Mouse (Mus musculus) activated CD4-positive, CD25-positive, alpha-beta regulatory T cell, adult 4 months (primary cell): Measurements from ENCODE around the gene Rap1gap2. TPM values are rescaled to one million over a fixed set of nuclear protein-coding genes. Genes with fewer than 3 reads are reported as not detected.
A peak's percentile ranks its signal among the peaks of the same experiment; 100 is the strongest.

Source experiments
- ATAC-seq: one replicate; pipeline ENCODE4 v1.8.0; 2017
- polyA plus RNA-seq, 2 experiments: library from polyadenylated mRNA; unstranded; fragments of 100-300 nt; shearing (Covaris generic); gene quantifications; one replicate each; pipeline ENCODE4 v1.2.1; 2017

The Rap1gap2 gene
- polyA plus RNA-seq, 2 experiments from 2014 or later, result 3.3 to 4.1 TPM

DNA sequence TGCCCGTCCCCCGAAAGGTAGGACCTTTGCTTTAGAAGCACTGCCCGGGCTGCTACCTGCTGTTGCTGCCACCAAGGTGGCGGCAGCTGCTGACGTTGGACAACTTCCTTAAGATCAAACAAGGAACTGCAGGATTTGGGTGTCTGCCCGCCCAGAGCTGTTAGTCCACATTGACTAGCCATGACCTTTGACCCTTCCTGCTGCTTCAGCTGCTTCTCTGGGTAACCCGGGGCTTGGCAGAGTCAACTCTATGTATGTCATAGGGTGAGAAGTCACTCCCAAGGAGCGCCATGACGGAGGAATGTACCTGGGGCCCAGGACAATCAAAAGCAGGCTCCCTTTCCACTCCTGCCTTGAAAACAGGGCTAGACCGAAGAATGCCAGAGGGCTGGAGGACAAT lies 153.5 kb downstream of the Rap1gap2 start:
- no peak for ATAC-seq

DNA sequence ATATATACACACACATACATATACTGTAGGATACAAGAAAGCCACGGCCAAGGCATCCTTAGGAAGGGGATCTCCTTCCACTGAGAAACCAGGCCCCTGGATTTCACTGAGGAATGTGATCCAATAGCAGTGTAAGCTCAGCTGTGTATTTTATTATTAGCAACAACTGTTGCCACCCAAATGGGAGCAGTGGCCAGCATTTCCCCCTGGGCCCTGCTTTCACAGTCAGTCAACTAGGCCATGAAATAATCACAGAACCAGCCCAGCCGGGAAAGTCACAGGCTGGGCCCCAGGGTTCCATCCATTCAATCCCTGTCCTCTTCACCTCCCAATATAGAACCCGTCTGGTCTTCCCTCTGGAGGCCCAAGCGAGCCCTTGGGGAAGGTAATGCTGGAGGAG lies 162.2 kb downstream of the Rap1gap2 start:
- ATAC-seq, result no peak

DNA sequence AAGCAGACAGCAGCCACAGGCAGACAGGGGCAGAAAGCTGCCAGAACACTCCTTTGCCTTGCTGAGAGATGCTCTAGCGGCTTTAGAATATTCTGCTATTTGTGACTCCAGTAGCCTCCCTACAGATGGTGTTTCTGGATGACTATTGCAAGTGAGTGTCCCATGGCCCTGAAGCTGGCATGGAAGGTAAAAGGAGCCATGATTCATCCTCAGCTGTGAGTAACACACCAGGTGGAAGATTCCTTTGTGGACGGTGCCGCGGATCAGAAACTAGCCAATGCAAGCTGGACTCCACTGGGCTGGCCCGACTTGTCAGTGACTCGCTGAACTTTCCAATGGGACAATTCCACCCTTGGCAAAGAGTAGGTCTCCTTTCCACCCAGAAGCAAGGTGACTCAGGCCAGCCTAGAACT lies 162.7 kb downstream of the Rap1gap2 start:
- ATAC-seq, result no peak

DNA sequence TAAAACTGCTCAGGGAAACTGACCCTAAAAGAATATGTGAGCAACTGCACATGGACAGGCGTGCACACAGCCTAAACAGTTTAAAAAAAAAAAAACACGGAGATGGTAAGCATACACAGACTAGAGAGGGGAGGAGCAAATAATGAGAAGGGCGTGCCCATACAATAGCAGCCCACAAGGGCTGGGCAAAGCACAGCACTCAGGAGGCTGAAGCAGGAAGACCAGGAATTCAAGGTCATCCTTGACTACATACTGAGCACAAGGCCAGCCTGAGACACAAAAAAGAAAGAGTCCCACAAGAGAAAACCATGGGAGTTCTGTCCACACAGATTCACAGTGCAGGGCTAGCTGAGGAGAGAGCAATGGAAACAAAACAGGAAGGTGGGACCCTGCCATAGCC lies 165.1 kb downstream of the Rap1gap2 start:
- no peak for ATAC-seq

DNA sequence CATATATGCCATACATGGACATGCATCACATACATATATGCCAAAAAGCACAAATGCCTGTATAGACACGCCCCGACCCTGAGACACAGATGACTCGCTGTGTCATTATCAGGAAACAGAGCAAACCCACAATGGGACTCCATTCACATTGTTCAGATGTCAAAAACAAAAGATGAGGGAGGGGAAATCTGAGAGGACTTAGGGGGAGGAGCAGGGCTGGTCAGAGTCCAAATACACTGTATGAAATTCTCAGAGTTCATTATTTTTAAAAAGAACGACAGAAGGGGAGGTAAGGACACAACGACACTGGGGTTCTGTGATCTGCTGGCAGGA lies 166.8 kb downstream of the Rap1gap2 start:
- no peak for ATAC-seq

DNA sequence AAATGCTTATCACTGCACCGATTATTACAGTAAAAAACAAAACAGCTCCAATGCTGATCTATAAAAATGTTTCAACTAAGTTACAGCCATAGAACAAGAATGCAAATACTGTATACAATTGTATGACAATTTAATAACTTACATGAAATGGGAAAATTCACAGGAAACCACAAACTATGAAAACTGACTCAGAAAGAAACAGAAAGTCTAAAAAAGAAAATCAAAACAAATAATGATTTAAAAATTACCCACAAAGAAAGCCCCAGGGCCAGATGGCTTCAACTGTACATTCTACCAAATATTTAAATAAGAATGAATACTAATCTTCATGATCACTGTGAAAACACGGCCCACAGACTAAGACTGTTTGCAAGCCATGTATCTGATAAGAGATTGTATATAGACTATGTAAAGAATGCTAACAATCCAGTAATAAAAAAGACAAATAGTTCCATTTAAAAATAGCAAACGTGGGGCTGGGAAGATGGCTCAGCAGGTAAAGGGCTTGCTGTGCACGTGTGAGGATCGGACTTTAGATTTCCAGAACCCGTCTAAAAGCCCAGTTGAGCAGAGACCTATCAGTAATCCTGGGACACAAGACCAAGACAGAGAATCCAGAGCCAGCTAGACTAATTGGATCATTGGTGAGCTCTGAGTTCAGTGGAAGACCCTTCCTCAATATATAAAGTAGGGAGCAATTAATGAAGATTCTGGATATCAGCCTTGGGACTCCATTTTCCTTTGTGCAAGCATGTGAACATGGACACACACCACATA lies 167.4 kb downstream of the Rap1gap2 start:
- ATAC-seq, result peak; percentile 43

DNA sequence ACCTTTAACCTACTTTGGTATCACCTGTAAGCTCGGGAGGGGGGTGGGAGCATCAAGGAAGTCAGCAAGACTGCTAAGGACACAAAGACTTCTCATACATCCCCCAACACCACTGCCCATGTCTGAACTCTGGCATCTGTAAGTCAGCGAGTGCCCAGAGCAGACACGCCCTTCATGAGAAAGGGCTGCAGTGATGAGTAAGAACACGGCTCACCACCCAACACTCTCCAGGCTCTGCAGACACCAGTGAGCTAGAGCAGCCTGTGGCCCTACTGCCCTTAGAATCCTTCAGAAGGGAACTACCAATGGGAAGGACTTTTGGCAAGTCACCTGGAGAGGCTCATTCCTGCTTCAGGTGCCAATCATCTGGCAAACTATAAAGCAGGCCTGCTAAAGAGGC lies 168.3 kb downstream of the Rap1gap2 start:
- ATAC-seq, result no peak

DNA sequence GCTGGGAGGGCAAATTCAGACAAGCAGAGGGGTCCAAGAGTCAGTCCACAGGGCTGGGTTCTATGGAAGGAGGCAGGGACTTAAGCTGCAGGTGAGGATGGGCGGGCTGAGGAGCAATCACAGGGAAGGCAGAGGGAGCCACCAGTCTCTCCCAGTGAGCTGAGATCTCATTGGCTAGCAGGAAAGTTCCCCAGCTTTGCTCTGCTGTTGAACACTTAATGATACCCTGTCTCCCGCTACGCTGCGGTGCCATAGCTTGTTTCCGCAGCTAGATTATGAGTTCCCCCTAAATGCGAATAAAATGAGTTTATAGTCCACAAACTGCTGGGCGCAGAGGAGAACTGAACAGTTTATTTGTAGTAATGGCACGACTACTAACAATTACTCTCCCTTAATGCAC lies 170.6 kb downstream of the Rap1gap2 start:
- ATAC-seq, result no peak

DNA sequence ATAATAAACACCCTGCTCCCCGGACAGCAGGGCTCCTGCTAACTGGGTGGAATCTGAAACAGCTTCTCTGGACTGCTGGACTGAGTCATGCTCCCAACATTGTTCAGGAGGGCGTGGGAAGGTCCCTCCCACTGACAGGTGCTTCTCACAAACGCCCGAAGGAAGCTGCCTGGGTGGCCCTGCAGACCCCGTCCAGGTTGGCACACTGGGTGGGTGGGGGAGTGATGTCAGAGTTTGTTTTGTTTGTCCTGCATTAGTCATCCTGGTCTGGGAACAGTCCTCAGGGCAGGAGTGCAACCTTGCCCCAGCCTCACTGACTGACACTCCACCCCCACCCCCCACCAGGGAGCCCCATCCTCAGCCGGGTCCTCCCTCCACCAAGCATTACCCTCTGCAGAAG lies 171.5 kb downstream of the Rap1gap2 start:
- no peak for ATAC-seq

DNA sequence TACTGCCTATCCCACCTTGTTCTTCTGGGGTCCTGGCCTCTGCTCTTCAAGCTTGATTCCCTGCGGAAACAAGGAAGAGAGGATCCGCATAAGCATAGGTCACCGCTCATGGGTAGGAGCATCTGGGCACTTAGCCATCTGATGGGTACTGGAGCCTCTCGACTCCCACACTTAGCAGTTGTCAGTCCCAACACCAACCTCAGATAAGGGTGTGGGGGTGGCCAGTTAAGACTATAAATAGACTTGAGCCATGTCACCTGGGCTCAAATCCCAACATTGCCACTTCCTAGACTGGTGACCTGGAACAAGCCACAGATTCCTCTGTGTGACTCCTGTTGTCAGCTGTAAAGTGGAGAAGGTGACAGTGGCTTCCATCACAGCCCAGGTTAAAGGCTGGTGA lies 172.5 kb downstream of the Rap1gap2 start:
- ATAC-seq, result no peak

DNA sequence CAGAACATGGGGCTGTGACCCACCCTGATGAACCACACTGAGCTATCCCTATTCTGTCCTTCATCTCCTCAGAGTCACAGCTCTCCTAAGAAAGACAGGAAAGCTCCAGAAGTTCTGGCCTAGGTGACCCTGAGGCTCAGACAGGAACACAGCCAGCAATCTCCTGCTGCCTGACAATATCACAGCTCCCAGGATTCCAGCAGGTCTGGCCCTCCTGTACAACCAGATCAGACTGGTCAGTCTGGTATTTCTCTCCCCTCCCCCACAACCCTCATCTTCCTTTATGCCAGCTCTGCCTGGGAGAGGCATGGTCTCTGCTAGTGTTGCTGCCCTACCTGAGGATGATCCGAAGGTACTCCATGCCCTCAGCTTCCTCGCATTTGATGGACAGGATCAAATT lies 175.3 kb downstream of the Rap1gap2 start:
- ATAC-seq, result no peak

DNA sequence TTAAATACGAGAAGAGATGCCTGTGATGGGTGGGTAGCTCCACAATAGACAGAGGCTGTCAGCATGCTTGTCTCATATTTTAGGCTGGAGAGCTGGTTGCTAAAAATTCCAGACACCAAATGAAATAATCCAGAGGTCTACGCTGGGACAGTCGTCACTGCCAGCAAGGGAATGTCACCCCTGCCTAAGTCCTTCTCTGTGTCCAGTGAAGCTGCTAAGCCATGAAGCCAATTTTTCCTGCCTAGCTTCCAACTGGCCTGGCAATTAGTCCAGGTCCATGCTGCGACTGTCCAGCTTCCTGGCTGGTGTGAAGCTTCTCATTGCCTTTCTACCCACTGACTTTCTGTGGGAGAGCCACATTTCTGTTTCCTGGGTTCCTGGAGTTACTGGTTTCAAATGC lies 177.7 kb downstream of the Rap1gap2 start:
- no peak for ATAC-seq

DNA sequence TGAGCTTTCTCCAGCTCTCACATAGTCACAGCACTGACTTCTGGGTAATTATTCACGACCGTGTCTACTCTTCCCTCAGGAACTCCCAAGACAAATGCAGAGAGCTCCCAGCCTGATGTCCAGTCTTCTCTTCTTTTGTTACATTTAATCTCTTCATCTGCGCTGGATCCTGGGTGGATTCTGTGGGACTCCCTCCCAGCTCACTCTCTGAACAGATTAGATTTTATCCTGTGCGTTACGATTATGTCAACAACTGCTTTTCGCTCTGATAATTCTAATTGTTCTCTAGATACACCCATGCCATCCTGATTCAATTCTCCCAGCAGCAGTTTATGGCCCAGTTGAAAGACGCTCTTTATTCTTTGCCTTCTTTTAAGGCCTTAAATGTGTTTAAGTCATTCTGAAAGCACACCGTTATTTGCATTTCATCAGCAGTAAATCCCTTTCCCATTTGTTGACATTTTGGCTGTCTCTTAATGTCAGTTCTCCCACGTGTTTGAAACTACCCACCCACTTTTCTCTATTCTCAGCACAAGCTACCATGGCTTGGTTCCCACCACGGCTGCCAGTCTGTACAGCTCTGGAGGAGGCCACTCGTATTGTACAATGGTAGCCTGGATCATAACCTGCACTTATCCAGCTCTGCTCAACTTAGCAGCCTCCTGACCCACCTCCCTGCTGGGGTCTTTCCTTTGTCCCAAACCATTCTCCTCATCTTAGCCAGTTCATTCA lies 180.8 kb downstream of the Rap1gap2 start:
- ATAC-seq, result no peak

DNA sequence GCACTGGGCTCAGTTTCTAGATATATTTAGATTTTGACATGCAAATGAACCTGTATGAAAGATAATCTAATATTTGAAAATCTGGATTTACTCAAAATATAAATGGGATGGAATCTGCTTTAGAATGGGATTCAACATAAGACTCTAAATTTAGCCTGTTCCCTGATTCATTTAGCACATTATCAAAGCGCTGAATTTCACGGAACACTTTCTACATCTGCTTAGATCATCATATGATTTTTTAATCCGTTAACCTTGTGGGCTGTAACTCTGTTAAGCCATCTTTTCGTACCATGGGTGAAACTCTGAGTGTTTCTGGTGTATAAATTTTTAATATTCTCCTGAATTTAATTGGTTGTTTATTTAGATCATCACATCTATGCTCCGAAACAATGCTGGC lies 184.4 kb downstream of the Rap1gap2 start:
- no peak for ATAC-seq

DNA sequence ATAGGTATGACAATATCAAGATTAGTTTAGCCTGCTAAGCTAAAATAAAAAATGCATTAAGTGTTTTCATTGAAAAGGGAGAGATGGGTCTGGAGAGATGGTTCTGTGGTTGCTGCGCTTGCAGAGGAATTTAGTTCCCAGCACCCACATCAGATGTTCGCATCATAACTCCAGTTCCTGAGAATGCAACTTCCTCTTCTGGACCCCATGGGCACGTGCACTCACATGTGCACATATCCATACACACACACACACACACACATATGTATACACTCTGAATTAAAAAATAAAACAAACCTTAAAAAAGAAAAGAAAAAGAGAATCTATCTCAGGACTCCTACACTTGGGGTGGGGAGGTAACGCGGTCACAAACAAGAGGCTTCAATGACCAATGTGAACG lies 188.7 kb downstream of the Rap1gap2 start:
- ATAC-seq, result no peak

DNA sequence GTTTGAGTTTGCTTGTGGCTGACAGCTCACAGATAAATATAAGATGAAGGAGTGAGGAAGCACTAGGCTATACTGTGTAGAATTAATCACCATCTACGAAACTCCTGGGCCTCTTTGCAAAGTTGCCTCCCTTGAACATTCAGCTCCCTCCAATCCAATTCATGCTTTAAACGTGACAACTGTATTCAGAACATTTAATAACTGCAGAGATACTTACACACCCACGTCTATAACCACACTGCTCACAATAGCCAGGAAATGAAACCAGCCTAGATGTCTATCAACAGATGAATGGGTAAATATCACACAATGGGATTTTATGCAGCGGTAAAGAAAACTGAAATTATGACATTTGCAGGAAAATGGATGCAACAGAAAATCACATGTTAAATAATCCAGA lies 189.6 kb downstream of the Rap1gap2 start:
- ATAC-seq, result no peak

DNA sequence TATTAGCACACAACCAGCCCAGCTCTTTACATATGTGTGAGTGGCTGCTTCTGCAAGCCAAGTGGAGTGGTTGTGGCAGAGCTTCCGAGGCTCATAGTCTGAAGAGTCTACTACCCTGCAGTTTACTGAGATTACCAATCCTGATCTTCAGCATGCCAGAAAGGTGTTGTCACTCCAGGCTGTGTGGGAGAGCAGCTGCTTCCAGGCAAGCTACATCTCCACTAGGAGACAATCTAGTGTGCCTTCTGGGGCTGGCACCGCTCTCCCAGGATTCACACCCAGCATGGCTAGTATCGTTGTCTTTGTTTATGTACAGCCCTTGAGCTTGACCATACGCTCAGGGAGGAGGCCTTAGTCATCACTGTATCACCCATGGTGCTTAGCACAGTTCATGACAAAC lies 191.1 kb downstream of the Rap1gap2 start:
- no peak for ATAC-seq

DNA sequence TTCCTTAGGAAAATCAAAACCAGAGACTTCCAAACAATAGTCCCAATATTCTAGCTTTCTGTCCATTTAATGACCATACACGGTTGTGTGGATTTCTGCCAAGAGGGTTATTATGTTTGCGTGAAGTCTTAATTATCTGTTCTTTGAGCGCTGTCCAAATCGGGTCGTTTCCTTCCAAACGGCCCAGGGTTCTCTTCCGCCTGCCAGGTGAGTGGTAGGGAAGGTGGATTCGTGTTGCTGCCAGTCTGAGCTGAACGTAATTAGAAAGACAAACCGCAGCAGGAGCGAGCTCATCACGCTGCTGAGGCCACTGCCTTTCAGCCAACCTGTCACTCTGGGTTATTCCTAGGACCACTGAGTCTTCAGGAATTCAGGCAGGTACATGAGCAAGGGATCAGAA lies 195.0 kb downstream of the Rap1gap2 start:
- ATAC-seq, result no peak

DNA sequence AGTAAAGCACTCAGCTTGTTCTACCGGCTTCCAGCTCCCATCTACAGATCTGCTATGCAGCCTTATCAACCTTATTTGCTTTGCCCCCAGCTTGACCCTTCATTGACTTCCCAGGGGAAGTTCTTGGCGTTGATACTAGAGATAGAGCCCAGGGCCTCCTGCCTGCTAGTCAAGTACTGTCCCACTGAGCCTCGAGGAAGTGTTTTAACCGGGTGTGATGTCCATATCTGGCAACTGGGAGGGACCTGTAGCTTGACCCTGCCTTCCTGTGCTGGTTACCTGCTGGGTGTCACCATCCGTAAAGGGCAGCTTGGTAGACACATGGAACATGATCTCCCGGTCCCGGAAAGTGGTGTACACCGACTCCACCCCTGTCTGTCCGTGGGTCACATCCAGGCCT lies 196.6 kb downstream of the Rap1gap2 start:
- no peak for ATAC-seq

DNA sequence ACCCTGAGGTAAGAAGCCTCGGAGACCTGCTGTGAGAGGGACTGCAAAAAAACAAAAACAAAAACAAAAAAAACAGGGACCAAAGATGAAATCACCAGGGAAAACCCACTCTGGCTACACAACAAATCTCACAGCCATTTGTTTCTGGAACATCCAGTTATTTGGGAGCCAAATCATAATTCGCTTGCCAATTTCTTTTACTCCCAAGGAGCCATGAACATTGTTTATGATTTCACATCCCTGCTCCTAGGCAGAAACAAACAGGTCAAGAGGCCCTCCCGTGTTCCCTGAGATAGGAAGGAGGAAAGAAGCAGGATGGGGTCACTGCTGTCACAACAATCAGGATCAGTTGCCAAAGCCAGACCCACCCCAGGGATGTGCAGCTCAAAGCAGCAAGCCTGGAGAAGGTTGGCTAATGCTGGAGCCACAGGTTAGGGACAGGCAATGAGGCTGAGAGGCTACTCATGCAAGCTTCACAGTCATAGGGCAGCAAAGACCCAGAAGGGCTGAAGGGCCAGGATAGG lies 197.2 kb downstream of the Rap1gap2 start:
- no peak for ATAC-seq

DNA sequence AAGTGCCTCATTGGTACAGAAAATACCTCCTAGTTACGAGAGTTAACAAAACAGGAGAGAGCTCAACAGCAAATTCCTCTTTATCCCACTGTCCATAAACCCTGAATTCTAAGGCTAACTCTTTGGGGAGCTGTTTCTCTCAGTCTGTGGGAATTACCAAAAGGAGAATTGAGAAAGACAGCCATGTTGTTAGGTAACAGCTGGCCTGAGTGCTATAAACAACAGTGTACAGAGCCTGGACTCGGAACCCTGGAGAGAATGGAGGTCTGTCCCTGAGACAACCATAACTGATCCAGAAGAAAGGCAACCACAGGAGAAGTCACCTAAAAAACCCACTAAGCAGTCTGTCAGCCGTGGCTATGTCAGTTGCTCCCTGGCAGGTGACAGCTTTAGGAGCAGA lies 198.3 kb downstream of the Rap1gap2 start:
- no peak for ATAC-seq

DNA sequence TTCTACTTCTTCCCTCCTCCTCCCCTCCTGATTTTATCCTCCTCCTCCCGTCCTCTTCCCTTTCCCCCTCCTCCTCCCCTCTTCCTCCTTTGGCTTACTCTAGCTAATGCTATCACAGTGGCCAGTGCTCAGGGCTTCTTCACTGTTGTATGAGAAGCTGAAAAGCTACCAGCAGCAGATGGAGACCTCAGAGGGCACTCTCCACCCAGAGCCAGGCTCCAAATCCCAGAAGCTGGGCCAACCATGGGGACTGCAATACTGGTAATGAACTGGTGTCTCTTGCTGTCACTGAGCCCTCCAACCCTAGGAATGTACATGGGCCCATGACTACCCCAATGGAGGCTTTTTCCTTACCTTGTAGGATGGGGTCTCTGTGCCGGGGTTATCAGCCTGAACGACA lies 198.8 kb downstream of the Rap1gap2 start:
- ATAC-seq, result no peak

DNA sequence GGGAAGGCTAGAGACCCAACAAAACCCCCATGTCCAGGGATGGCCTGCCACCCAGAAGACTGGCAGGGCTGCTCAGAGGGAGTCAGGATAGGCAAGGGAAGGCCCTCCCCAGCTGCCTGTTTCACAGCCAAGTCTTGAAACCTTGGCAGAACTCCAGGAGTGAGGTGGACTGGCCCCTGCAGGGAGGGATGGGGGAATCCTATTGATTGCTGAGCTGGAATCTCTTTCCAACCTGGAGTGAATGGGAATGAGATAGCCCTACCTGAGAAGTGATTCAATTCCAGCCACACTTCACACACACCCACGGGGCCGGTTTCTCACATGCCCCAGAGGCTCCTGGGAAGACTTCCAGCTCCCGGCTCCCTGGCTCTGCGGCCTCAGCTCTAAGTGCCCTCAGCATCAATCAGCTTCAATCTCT lies 200.9 kb downstream of the Rap1gap2 start:
- ATAC-seq, result no peak

DNA sequence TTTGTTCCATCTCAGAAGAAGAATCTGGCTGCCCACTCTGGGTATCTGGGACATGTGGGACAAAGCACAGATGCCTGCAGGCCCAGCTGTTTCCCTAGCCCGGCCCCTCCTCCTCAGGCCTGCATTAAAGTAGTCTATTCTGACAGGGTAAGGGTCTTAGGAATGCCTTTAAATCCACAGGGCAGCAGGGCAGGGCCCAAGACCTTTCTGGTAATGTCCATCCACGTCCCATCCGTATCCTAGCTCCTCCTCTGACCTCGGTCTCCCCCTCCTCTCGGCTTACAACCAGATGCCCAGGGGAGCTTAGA lies 201.3 kb downstream of the Rap1gap2 start:
- no peak for ATAC-seq
